Comparison of ENCODE assay signal across 15 mouse cellular contexts in genomic region chr11:119674835-119675234, GRCm38 (mm10).
A peak's percentile ranks its signal among the peaks of the same experiment; 100 is the strongest.
DNase-seq lines count a peak whose midpoint lies in the region; ATAC-seq and TF ChIP-seq lines count a peak whose summit lies in the region.
"Had no signal": no experiment of that assay in that cellular context is flagged by ENCODE, and none has a peak within 500 bp of the region (broad histone marks: within the 10 kb centered on the region; RNA-seq: fewer than 3 reads in every experiment).

No protein-coding gene starts in this region.

- no peak overlapping the region for H3ac ChIP-seq in myocyte (ENCODE audit: control insufficient read depth, insufficient read length)

- H3K9ac ChIP-seq in forebrain, embryonic 16.5 days (replicated peaks; ENCODE audit: low read depth, low read length) = no peak overlapping the region
- no peak overlapping the region for H3K9ac ChIP-seq in forebrain, embryonic 14.5 days (ENCODE audit: low read length)
- H3K9ac ChIP-seq: kidney, embryonic 15.5 days; liver, embryonic 14.5 days had no signal

- ATAC-seq in forebrain, embryonic 16.5 days = no peak
- ATAC-seq in forebrain, embryonic 14.5 days = no peak
- ATAC-seq in megakaryocyte, adult 5-6 weeks (ENCODE audit: poor library complexity, severe bottlenecking) = no peak

- peaks cover 19% of the 10 kb centered on the region for H3K4me1 ChIP-seq in forebrain, embryonic 16.5 days (replicated peaks; ENCODE audit: control insufficient read depth, insufficient read depth, low read length)
- 0 out of 2 replicates have a peak, but pooled peaks cover 2% of the 10 kb centered on the region for H3K4me1 ChIP-seq in forebrain, embryonic 14.5 days (ENCODE audit: control insufficient read depth, insufficient read depth, low read length)
- H3K4me1 ChIP-seq in megakaryocyte, embryonic 14.5 days = peaks cover 85% of the 10 kb centered on the region
- H3K4me1 ChIP-seq in bone marrow macrophage, adult 2 months (ENCODE audit: control insufficient read depth, insufficient read depth, low read length) = peaks cover 64% of the 10 kb centered on the region

- no peaks in the 10 kb centered on the region for H3K36me3 ChIP-seq in forebrain, embryonic 16.5 days (ENCODE audit: control insufficient read depth, insufficient read depth)
- H3K36me3 ChIP-seq in forebrain, embryonic 14.5 days (ENCODE audit: control insufficient read depth, insufficient read depth, low read length) = no peaks in the 10 kb centered on the region
- H3K36me3 ChIP-seq in megakaryocyte, embryonic 14.5 days (replicated peaks; ENCODE audit: low read length) = peaks cover 16% of the 10 kb centered on the region
- no peaks in the 10 kb centered on the region for H3K36me3 ChIP-seq in myocyte (ENCODE audit: control insufficient read depth, insufficient read depth)

- no peak for TF ChIP-seq CTCF in bone marrow macrophage, adult 2 months (IDR thresholded peaks at IDR 0.05; ENCODE audit: low read depth, low read length)

- no peaks in the 10 kb centered on the region for H3K9me3 ChIP-seq in forebrain, embryonic 16.5 days (ENCODE audit: control insufficient read depth, low read length)
- no peaks in the 10 kb centered on the region for H3K9me3 ChIP-seq in forebrain, embryonic 14.5 days (replicated peaks; ENCODE audit: control insufficient read depth, low read length)
- peaks cover 6% of the 10 kb centered on the region for H3K9me3 ChIP-seq in megakaryocyte, embryonic 14.5 days
- H3K9me3 ChIP-seq: G1E; kidney, embryonic 15.5 days had no signal

- 74% methylated on average over 4 of the region's 4 CpGs for WGBS in forebrain, embryonic 16.5 days
- WGBS in forebrain, embryonic 14.5 days = 84% methylated on average over 4 of the region's 4 CpGs

- no peaks in the 10 kb centered on the region for H3K27me3 ChIP-seq in forebrain, embryonic 16.5 days (replicated peaks; ENCODE audit: control insufficient read depth, insufficient read depth, low read length)
- H3K27me3 ChIP-seq in forebrain, embryonic 14.5 days (replicated peaks; ENCODE audit: control insufficient read depth, insufficient read depth, low read length) = no peaks in the 10 kb centered on the region
- H3K27me3 ChIP-seq in megakaryocyte, embryonic 14.5 days (replicated peaks) = no peaks in the 10 kb centered on the region
- no peaks in the 10 kb centered on the region for H3K27me3 ChIP-seq in myocyte (ENCODE audit: control insufficient read depth, insufficient read depth, insufficient read length)
- H3K27me3 ChIP-seq: kidney, embryonic 15.5 days had no signal

- no peak overlapping the region for H3K4me3 ChIP-seq in forebrain, embryonic 16.5 days (replicated peaks; ENCODE audit: low read length)
- H3K4me3 ChIP-seq in forebrain, embryonic 14.5 days (ENCODE audit: low read depth, low read length) = no peak overlapping the region
- H3K4me3 ChIP-seq in megakaryocyte, embryonic 14.5 days (replicated peaks) = peak overlapping the region; percentile 12
- H3K4me3 ChIP-seq in bone marrow macrophage, adult 2 months (ENCODE audit: insufficient read depth, low read length) = no peak overlapping the region
- no peak overlapping the region for H3K4me3 ChIP-seq in myocyte
- H3K4me3 ChIP-seq: kidney, embryonic 15.5 days had no signal

- no peak for TF ChIP-seq POLR2A in bone marrow macrophage, adult 2 months (IDR thresholded peaks at IDR 0.05; ENCODE audit: borderline replicate concordance, low read depth, low read length)
- no peak for TF ChIP-seq POLR2A in myocyte (IDR thresholded peaks at IDR 0.05; ENCODE audit: insufficient read length, low read depth)

- peak overlapping the region; percentile 23; the same call in 1 of the 2 replicates for H3K27ac ChIP-seq in forebrain, embryonic 16.5 days (ENCODE audit: low read length)
- H3K27ac ChIP-seq in forebrain, embryonic 14.5 days (ENCODE audit: low read depth, low read length) = no peak overlapping the region
- H3K27ac ChIP-seq in bone marrow macrophage, adult 2 months (ENCODE audit: insufficient read depth, low read depth, low read length) = 0 out of 2 replicates have a peak overlapping the region, but pooled peaks have one; percentile 1
- H3K27ac ChIP-seq: kidney, embryonic 15.5 days; liver, embryonic 14.5 days had no signal

- peaks cover 76% of the 10 kb centered on the region for H3K79me2 ChIP-seq in myocyte (ENCODE audit: control insufficient read depth, insufficient read depth)

- no peak for DNase-seq in forebrain, embryonic 14.5 days (ENCODE audit: low spot score)
- DNase-seq in thymus, postnatal 4 days = no peak
- DNase-seq: adrenal gland, postnatal 14 days; embryo, embryonic 11 days; layer of hippocampus, adult 9-11 months; lung, postnatal 10 days; thymus, adult 18-20 months had no signal

- H3K4me2 ChIP-seq in forebrain, embryonic 16.5 days (ENCODE audit: low read length) = no peak overlapping the region
- H3K4me2 ChIP-seq in forebrain, embryonic 14.5 days (ENCODE audit: low read length) = no peak overlapping the region
- H3K4me2 ChIP-seq in myocyte (ENCODE audit: low read depth) = peak overlapping the region; percentile 20
- H3K4me2 ChIP-seq: kidney, embryonic 15.5 days had no signal

TF ChIP-seq in myocyte, 11 proteins besides CTCF, POLR2A, EP300 and RAD21:
- TF ChIP-seq MYOD1 (IDR thresholded peaks at IDR 0.05; ENCODE audit: control insufficient read depth in 1 of 3, insufficient read length in 2 of 3, low read depth in 2 of 3) (peak in 1 of 3 experiments; percentile 41), E2F4 (IDR thresholded peaks at IDR 0.05; ENCODE audit: insufficient read depth) (no peak), MAX (IDR thresholded peaks at IDR 0.05; ENCODE audit: low read depth) (no peak)
TF ChIP-seq in myocyte: peak in this region for 1.
